Mouse (Mus musculus) liver, embryonic 14.5 days (tissue): Measurements from ENCODE around the gene Shoc2. TPM values are rescaled to one million over a fixed set of nuclear protein-coding genes. Genes with fewer than 3 reads are reported as not detected.
A peak's percentile ranks its signal among the peaks of the same experiment; 100 is the strongest.

Source experiments
- ATAC-seq: fragments of 200-750 bp; cut with Nextera tagmentation; 2 replicates; pipeline ENCODE4 v1.8.0; 2017; ENCODE audit warnings: moderate number of reproducible peaks, mild to moderate bottlenecking, moderate library complexity; ENCODE audit not compliant: insufficient read depth
- DNase-seq, 3 experiments: peaks; one replicate each; pipeline ENCODE4 v3.0.0-alpha.2; 2012 to 2013; ENCODE audit warnings: low read depth in 3 of 3, low spot score in 3 of 3
- H3K27ac ChIP-seq: fragments of 300-500 bp; sonication (generic); 2 replicates; pipeline ENCODE4 v1.5.1; 2014; ENCODE audit warnings: moderate library complexity, mild to moderate bottlenecking, control low read depth, inconsistent platforms
- H3K27me3 ChIP-seq: fragments of 300-500 bp; sonication (generic); 2 replicates; pipeline ENCODE4 v1.6.1; 2014; ENCODE audit warnings: mild to moderate bottlenecking, low read length, moderate library complexity; ENCODE audit not compliant: control insufficient read depth, insufficient read depth
- H3K36me3 ChIP-seq: fragments of 300-500 bp; sonication (generic); replicated peaks from 2 replicates; pipeline ENCODE4 v1.6.1; 2014; ENCODE audit warnings: low read depth; ENCODE audit not compliant: control insufficient read depth, insufficient read depth
- H3K4me1 ChIP-seq, 2 experiments: fragments of 200-500 bp in 1 of 2; fragments of 300-500 bp in 1 of 2; sonication (generic) in 1 of 2; replicated peaks; 2 replicates each; pipeline ENCODE4 v1.6.1; 2012 to 2014; ENCODE audit warnings: antibody characterized with exemption in 1 of 2, inconsistent platforms in 1 of 2, low read length in 1 of 2; ENCODE audit not compliant: control insufficient read depth in 2 of 2, insufficient read depth in 2 of 2
- H3K4me2 ChIP-seq: fragments of 300-500 bp; sonication (generic); 2 replicates; pipeline ENCODE4 v1.6.1; 2014; ENCODE audit warnings: low read depth, mild to moderate bottlenecking, control low read depth, moderate library complexity
- H3K4me3 ChIP-seq, 2 experiments: fragments of 200-500 bp in 1 of 2; fragments of 300-500 bp in 1 of 2; sonication (generic) in 1 of 2; 2 replicates each; pipeline ENCODE4 v1.5.1; 2012 to 2014; ENCODE audit warnings: low read depth in 2 of 2, low read length in 2 of 2, mild to moderate bottlenecking in 2 of 2, control low read depth in 1 of 2, inconsistent platforms in 1 of 2, moderate library complexity in 1 of 2; ENCODE audit not compliant: insufficient read depth in 1 of 2
- H3K9ac ChIP-seq: fragments of 300-500 bp; sonication (generic); replicated peaks from 2 replicates; pipeline ENCODE4 v1.6.1; 2014; ENCODE audit warnings: mild to moderate bottlenecking, control low read depth, moderate library complexity
- H3K9me3 ChIP-seq: fragments of 300-500 bp; sonication (generic); 2 replicates; pipeline ENCODE4 v1.6.1; 2016; ENCODE audit warnings: low read length, mixed read lengths; ENCODE audit not compliant: control insufficient read depth
- CTCF ChIP-seq: IDR thresholded peaks from 2 replicates; pipeline ENCODE4 v1.5.1; 2016; ENCODE audit warnings: antibody characterized with exemption, low read depth, control low read depth
- EP300 ChIP-seq: IDR thresholded peaks from 2 replicates; pipeline ENCODE4 v1.6.1; 2016; ENCODE audit warnings: antibody characterized with exemption, low read depth
- WGBS: fragments of 180-500 bp; shearing (Covaris S2); extraction: QIAGEN DNeasy Blood & Tissue Kit; methylation state at CpG from one replicate; pipeline ENCODE4 v1.1.7; 2014; ENCODE audit not compliant: insufficient replicate concordance; 5-methylcytosine and 5-hydroxymethylcytosine counted together
- polyA plus RNA-seq, 2 experiments: library from polyadenylated mRNA; depleted of rRNA in 1 of 2; stranded (reverse) in 1 of 2; unstranded in 1 of 2; fragments of >200 nt; fragmentation: Nextera tagmentation in 1 of 2; extraction: Ambion mirVana in 1 of 2; gene quantifications; 2 replicates each; pipeline versions ENCODE4 v1.2.1 to v1.2.3; 2012 to 2014

The Shoc2 gene
- 9.7 and 9.8 TPM in 2 replicates for polyA plus RNA-seq (2012; rRNA removed)
- polyA plus RNA-seq (2014; fragmentation: Nextera tagmentation; extraction: Ambion mirVana) = 18.9 and 21.1 TPM in 2 replicates

DNA sequence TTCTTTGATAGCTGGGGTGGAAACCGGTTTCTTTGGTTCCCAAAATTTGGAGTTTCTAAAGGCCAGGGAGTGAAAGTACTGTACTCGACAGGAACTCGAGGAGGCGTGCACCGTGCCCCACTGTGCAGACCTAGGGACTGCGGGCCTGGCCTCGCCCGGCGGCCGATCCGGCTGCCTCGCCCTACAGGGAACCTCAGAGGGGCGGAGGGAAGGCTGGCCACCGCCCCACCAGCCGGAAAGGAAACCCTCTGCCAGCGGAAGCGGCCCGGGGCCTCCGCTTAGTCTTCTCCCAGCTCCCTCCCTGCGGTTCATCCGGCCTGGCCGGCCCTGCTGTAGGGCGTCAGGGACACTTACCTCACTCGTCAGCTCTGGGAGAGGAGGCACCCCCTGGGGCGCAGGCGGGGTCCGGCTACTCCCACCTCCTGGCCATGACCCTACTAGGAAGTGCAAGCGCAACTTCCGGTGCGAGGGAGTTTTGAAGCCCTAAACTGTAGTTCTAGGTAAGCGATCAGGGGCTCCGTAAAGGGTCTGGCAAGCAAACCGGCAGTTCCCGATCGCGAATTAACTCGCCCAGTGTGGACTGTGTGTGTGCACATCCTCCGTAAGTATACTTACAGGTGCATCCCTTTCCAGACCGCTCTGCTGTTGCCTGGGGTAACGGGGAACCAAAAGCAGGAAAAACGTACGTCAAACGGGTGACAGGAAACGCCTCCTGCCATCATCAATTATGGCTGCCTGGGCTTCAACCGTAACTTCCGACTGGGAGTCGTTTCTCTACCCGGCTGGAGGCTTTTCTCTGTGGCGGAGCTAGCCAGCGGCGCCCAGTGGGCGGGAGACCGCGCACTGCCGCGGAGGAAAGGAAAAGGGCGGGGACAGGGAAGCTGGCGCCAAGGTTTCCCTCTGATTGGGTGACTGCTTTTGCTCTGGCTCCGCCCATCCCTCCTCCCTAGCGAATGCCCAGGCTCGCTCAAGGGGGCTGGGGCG, at the start of gene Shoc2, which contains the start of gene Bbip1:
Gene Shoc2 (plus strand): TSS at position 505 of the 984 bp plus-strand sequence.
Gene Bbip1 (minus strand): TSS at position 826 of the 984 bp plus-strand sequence.
- Histone ChIP-seq H3K9me3 (no peaks in the 10 kb centered on the region), H3K4me3 (peak within 1 kb of the TSS; percentile 82 to 94), H3K4me2 (peak within 1 kb of the TSS; percentile 95), H3K4me1 (peaks cover 26% of the 10 kb centered on the region in 2 experiments), H3K27me3 (no peaks in the 10 kb centered on the region), H3K27ac (peak within 1 kb of the TSS; percentile 97), H3K9ac (peak within 1 kb of the TSS; percentile 94), H3K36me3 (no peaks in the 10 kb centered on the region; the same call in 1 of the 2 replicates)
- TF ChIP-seq CTCF = peak; percentile 45
- TF ChIP-seq EP300 = peak; percentile 28; the same call in 1 of the 2 replicates
- ATAC-seq = peak; percentile 86
- under 1% methylated on average over 60 of the region's 62 CpGs for WGBS
- peak; percentile 98 to 99 (median 99) for DNase-seq

DNA sequence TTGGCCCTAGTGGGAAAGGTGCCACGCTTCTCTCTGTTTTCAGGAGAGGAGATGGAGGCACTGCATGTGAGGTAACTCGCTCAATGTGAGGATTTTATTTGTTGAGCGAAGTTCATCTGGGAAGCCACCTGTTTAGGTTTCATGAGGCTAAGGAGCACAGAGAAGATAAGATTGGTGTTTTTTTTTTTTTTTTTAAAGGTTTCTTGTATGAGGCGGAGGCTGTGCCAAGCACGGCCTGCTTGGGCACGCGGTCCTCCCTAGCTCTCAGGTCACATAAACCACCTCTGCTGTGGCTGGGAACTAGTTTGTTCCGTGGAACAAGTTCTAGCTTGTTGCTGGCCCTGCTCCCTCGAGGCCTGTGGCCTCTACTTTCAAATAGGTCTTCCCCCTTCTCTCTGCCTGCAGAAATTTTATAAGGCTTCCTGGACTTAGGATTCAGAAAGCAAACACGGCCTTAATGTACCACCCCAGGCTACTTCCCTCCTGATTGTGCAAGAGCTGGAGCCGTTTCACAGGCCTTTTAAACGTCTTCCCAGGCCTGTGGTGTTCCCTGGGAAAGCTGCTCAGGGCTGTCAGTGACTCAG, 49.5 kb upstream of the Shoc2 start:
- Histone ChIP-seq H3K27ac (peak overlapping the region; percentile 49), H3K4me2 (peak overlapping the region; percentile 3), H3K4me1 (peaks cover 50 to 52% of the 10 kb centered on the region in 2 experiments), H3K4me3 (no peak overlapping the region), H3K27me3 (no peaks in the 10 kb centered on the region), H3K36me3 (no peaks in the 10 kb centered on the region), H3K9me3 (no peaks in the 10 kb centered on the region), H3K9ac (peak overlapping the region; percentile 7; the same call in 1 of the 2 replicates)
- WGBS = 23% methylated on average over 12 of the region's 12 CpGs
- no peak for DNase-seq
- ATAC-seq = peak; percentile 38; the same call in 1 of the 2 replicates
- TF ChIP-seq EP300 (peak; percentile 61; the same call in 1 of the 2 replicates), CTCF (no peak)

DNA sequence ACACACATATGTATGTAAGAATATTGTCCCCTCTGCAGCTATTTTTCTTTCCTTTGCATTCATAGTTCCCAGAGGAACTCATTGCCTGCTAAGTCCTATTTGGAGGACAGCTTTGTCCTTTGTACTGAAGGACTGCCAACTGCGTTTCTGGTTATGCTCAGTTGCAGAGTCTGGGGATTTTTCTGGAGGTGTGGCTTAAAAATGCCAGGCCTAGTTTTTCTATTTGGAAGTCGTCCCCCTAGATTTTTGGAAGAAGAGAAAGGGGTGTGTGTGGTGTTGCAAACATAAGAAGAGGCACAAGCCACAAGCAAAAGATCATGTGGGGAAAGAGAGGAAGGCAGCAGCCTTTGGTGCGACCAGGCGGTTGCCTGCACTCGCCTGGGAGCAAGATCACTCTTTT, 46.1 kb upstream of the Shoc2 start:
- no peaks in the 10 kb centered on the region for H3K27me3 ChIP-seq
- no peak for DNase-seq
- ATAC-seq = no peak
- no peaks in the 10 kb centered on the region for H3K9me3 ChIP-seq
- TF ChIP-seq CTCF (no peak), EP300 (no peak)
- no peak overlapping the region for H3K4me2 ChIP-seq
- no peak overlapping the region for H3K27ac ChIP-seq
- H3K4me1 ChIP-seq = peaks cover 35 to 37% of the 10 kb centered on the region in 2 experiments
- no peaks in the 10 kb centered on the region for H3K36me3 ChIP-seq
- H3K4me3 ChIP-seq = no peak overlapping the region
- no peak overlapping the region for H3K9ac ChIP-seq
- WGBS = 73% methylated on average over 5 of the region's 5 CpGs

DNA sequence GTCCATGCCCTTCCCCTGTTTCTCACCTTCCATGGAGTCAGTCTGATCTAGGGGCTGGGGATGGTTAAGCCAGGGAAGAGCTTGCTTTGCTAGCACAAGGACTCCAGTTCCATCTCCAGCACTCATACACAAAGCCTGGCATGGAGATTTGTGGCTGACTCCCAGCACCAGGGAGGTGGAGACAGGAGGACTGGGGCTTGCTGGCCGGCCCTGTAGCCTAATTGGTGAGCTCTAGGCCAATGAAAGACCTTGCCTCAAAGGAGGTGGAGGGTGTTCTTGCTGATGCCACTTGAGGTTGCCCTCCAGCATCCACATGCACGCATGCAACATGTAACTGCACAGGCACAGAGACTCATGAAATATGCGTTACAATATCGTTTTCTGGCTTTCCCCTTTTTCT, 45.6 kb upstream of the Shoc2 start:
- TF ChIP-seq CTCF = no peak
- TF ChIP-seq EP300 = no peak
- DNase-seq (no peak), ATAC-seq (no peak)
- H3K4me2 ChIP-seq = no peak overlapping the region
- H3K36me3 ChIP-seq = no peaks in the 10 kb centered on the region
- no peak overlapping the region for H3K9ac ChIP-seq
- no peak overlapping the region for H3K4me3 ChIP-seq
- peaks cover 30 to 33% of the 10 kb centered on the region in 2 experiments for H3K4me1 ChIP-seq
- no peaks in the 10 kb centered on the region for H3K9me3 ChIP-seq
- no peaks in the 10 kb centered on the region for H3K27me3 ChIP-seq
- 61% methylated on average over 4 of the region's 4 CpGs for WGBS
- no peak overlapping the region for H3K27ac ChIP-seq
